Mouse (Mus musculus) WW6 (cell line): ENCODE measurements around the gene Lactb.
"Not testable (repeated sequence)": the region's sequence is repeated elsewhere in the genome, so short reads cannot be mapped to it uniquely, and the experiment has no call there.

Source experiments
- DNase-seq: peaks from one replicate; pipeline ENCODE4 v3.0.0-alpha.2; 2013; ENCODE audit warnings: low read depth, low spot score

The Lactb gene

DNA sequence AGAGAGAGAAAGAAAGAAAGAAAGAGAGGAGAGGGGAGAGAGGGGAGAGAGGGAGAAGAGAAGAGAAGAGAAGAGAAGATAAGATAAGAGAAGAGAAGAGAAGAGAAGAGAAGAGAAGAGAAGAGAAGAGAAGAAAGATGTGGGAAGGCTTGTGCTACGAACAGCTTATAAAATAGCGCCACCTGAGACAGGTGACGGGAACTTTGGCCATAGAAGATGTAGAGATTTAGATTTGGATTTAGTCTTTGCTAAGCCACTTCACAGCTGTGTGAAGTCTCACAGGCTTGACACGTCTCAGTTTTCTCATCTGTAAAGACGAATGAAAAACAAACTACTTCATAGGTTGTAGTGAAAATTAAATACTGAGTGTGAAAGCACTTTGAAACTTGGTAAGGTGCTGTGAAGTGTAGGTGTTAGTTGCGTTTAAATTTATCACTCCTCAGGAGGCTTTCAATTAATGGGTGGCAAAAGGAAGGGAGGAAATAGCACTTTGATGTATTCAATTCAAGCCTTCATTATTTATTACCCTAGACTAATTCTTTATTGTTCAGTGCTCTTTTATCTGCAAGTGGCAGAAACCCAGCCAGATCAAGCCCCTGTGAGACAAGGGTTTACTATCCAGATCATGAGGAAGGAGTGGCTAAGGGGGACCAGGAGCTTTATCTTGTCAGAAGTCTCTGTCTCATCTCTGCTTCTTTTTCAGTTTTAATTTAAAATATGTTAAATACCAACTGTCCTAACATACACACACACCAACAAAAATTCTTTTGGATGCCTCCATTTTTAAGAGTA is 54.6 kb downstream of the Lactb start:
- DNase-seq: no peak

DNA sequence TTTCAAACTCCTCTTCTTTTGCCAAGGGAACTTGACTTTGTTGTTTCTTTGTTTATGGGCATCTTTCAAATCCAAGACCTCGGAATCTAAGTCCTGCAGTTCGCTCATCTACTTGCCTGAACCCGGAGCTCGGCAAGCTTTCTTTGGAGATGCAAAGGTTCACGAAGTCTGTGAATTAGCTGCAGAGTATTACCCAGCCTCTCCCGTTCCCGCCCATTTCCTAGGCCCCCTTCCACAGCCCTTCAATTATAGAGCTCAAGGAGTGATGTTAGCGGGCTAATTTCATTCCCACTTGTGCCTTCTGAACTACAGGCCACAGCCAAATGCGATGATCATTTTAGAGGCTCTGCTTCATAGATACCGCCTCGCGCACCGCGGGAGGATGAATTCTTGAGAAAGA is 55.3 kb downstream of the Lactb start:
- DNase-seq: no peak

DNA sequence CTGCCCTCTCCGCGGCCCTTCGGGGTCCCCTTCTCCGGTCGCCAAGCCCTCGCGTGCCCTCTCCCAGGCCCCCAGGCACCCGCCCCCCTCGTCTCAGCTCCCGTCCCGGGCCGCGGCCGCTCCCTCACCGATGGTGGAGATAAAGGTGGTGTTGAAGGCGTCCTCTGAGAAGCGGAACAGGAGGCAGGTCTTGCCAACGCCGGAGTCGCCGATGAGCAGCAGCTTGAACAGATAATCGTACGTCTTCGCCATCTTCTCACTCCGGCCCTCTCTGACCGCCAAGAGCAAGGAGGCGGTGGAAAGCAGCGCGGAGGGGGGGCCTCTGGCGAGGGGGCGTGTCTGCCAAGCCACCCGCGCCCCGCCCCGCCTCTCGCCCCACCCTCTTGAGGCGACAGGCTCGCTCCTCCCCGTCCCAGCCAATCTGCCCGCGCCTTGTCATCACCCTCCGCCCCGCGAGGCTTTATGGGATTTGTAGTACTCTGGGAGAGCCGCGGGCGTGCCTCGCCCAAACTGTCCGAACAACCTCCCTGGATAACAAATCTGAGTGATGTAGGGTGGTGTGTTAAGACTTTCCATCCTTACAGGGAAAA is 55.8 kb downstream of the Lactb start, which contains the start of gene Rab8b:
Gene Rab8b (minus strand): TSS at position 306 of the 590 bp plus-strand sequence.
- DNase-seq: peak; percentile 80

DNA sequence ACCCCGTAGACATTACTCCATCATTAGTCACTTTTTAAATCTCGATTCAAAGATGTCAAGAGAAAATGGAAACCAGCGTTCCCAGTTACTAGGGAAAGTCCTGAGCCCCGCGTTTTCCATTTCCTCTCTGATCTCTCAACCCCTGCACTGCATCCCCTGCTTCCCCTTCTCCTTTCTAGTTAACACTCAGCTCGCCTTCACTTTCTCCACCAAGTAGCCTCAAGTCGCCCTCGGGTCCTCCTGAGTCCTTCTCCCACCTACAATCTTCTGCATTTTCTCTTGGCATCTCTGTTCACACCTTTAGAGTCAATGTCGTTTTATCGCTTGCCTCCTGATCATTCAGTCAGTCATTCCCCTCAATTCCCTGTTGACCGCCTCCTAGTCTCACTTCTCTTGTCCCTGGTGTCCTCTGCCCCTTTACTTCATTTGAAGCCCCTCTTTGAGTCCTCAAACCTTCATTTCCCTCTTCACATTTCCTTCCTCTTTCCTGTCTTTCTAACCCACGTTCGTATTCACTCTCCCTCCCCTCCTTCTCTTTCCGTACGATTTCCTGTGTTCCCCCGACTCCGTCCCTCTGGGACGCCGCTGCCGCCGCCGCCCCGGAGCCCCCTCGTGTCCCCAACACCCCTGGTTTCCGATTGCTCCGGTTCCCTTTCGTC is 56.5 kb downstream of the Lactb start:
- DNase-seq: no peak

DNA sequence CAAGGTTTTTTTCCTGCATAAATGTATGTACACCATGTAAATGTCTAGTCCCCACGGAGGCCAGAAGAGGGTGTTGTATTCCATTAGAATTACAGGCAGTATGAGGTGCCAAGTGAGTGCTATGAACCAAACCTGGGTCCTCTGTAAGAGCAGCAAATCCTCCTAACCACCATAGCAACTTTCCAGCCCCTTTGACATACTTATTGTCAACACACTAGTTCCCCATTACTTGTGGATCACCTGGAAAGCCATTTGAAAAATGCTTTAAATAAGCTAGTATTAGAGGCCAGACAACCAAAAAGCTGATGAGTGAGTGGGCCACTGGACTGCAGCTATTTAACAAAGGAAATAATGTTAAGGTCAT is 57.4 kb downstream of the Lactb start:
- no peak for DNase-seq

DNA sequence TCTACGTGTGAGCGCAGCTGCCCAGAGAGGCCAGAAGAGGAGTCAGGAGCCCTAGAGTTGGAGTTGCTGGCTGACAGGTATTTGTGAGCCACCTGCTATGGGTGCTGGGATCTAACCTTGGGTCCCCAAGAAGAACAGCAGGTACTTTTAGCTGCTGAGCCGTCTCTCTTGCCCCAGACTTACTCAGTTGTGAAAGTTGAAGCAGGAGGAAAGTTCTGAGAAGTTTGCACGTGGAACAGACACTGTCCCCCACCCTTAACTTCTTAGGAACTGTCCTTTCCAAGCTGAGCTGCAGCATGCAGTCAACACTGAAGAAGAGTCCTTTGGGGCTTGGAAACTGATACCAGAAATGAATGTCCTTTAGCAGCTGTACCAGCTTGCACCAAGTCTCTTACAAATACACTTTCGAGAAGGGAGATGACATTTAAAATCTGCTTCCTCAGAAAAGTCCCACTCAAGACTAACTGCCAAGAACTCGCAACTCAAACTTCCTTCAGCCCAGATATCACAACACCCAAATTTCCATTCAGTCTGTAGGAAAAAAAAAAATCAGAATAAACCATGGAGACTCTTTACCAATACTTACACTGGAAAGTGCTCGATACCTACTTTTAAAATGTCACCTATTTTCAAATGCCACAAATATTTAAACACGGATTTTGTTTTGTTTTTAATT is 57.9 kb downstream of the Lactb start:
- DNase-seq: no peak

DNA sequence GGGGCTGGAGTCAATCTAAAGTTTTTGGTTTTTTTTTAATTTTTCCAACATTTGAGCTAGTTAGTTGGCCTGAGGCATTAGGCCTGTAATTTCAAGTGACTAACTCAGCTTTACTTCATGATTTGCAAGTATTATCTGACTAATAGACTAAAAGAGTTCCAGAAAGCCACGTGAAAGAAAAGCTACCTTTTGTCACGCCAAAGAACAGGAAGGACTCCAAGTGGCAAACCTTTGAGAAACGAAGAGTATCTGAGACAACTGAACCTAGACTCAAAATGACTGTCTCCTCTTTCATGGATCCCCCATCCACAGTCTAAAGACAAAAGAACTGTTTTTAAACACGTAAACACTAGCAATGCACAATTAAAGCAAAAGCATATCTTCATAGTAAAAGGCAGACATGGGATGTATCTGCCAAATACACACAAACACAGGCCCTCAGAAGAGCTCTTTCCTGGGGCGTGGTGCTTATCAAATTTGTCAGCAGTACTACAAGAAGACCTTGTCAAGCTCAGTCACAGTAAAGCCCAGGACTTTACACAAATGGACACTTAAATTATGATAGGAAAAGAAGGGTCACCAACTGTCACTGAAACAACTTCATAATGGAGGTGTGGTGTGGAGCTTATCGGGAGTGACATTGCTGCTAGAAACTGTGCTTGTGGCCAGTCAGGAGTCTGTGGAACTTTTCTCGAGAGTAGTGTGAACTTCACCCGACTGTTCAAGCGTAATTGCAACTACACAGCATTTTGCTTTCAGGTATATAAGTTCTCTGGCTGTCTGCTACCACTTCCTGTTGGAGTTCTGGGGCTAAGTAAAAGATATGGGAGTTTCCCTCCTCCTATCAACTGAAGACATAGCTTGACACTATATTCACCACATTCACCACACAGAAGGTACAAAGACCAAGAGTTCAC is 59.2 kb downstream of the Lactb start:
- DNase-seq: no peak

DNA sequence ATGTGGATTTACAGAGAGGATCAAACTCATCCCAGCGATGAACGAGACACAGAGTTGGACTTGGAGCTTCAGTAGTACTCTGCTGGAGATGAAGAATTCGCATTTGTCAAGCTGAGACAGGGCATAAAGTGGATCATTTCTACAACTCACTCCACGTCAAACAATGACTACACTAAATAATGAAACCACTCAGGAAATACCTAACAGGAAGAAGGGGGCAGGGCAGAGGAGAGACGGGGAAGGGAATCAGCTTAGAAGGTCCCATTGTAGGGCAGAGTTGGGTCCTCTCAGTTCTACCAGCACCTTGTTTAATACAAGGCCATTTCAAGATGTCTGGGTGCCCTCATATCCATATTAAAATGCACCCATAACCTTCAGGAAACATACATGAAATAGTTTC is 59.9 kb downstream of the Lactb start:
- DNase-seq: no peak

DNA sequence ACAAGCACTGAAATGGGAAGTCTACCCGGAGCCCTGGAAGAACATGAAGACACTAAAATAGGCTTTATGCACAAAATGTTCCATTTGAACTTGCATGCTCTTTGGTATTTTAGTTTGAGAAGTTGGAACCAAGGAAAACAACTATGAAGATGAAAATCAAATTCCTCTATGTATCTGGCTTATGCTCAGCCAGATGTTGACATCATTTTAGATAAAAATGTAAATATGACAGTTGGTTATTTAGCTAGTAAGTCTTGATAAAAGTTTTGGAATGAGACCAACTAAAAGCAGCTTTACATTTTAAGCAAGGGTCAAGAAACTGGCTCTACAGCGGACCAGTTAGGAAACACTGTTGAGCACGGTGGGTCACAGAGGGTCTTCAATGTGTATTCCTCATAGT is 60.7 kb downstream of the Lactb start:
- no peak for DNase-seq

DNA sequence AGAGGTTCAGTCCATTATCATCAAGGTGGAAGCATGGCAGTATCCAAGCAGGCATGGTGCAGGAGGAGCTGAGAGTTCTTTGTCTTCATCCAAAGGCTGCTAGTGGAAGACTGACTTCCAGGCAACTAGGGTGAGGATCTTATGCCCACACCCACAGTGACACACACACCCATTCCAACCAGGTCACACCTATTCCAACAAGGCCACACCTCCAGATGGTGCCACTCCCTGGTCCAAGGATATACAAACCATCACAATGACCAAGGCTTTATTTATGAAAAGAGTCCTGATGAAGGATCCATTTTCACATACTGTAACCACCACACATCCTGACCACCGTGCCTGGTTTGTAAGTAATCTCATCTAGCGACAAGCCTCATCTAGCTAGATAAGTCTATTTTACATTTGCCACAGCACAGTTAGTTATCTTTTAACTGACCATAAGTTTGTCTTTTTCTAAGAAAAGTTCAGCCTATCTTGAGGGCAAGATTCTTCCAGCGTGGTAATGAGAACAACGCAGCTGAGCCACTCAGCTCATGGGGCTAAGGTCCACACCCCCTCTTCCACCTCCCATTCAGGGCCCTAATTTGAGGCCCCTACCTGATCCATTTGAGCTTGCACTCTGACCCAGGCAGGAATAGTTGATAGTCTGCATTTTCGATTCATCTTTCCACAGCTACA is 61.9 kb downstream of the Lactb start:
- not testable (repeated sequence) for DNase-seq

DNA sequence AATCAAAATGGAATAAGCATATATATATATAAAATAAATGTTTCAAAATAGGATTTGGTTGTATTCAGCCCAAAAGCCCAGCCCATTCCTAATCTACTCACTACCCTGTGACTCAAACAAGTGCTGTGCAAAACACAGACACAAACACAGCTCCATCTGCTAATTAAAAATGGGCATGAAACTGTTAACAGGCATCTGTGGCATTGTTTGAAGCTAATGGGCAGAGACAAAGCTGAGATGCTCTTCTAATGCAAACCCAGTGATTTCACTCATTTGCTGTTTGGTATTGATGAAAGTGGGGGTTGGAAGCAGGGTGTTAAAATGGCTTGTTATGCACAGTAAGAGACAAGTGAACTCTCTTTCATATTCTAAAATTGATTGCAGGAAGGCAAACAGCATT is 63.0 kb downstream of the Lactb start:
- DNase-seq: no peak

DNA sequence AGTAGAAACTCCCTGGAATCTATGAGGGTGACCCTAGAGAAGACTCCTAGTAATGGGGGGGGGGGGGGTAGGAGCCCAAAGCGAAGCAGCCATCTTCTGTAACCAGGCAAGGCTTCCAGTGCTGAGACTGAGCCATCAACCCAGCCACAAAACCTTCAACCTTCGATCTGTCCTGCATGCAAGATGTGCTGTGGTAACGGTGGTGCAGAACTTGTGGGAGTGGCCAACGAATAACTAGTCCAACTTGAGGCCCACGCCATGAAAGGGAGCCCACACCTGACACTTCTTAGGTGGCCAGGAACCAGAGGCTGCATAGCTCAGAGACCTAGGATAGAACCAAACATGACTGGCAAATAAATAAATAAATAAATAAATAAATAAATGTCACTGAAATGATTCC is 64.6 kb downstream of the Lactb start:
- DNase-seq: no peak

DNA sequence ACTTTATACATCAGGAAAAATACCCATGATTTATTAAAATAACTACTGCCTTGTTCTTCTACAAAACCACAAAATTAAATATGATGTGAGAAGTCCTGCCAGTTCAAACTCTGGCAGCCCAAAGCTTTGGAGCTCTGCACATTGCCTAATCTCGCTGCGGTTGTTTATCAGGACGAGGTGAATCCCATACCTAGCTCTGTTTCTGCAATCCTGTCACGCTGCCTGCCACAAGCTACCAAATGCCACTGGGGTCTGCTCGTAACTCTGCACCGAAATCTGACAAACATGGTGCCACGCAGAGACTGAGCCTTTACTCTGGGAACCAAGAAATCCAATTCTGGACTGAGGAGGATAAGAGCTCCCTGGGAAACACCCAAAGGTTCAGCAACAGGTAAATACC is 65.4 kb downstream of the Lactb start:
- no peak for DNase-seq

DNA sequence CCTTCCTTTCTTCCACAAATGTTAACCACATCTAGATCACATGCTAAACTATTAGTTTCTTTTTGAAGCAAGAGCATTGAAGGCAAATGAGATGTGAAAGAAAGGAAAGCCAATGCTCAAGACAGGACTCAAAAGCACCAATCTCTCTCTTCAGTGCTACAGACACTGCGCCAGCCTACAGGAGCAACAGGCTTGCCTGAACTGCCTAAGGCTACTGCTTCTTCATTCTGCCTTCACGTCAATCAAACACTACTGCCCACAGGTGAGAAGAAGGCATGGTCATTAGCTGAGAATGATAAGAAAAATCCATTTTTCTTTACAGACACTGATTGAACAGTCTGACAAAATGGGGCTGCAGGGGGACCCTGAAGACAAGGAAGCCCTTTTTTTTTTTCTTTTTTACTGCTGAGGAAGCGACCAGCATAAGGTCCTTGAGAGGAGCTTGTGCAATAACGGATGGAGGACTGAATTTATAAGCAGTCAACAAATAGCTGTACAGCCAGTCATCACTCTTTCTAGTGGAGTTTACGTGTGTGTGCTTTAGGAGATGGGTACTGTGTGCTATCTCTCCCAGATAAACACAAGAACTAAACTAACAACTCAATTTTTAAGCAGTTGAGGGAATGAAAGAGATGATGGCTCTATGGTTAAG is 67.4 kb downstream of the Lactb start:
- DNase-seq: no peak

DNA sequence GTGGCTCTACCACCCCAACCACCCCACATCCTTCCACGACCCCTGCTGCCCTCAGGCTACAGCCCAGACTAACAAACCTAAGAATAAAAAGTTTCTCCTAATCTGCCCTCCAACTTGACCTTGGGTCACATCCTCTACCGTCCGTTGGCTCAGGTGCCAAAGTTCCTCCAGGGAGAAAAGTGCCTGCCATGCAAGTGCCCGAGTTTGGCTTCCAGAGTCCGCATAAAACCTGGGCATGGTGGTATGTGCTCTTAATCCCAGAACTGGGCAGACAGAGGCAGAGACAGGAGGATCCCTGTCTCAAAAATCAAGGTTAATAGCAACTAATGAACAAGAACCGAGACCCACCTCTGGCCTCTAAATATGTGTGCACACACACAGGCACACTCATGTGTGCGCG is 68.2 kb downstream of the Lactb start:
- no peak for DNase-seq

DNA sequence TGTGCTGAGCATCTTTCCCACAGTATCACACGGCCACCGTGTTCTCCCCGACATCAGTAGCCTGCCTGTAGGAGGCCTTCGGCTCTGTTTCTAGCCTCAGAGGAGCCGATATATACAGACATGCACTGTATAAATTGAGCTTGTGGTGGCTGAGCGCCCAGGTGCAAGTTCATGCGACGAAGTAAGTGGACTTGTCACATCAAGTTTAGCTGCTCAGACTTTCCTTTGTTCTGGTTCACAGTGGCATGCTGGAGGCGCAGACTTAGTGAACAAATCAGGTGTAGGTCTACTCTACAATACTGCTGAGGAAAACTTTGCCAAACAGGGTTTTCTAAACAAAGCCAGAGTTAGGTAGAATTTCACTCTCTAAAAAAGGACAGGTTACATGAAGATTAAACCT is 69.3 kb downstream of the Lactb start:
- no peak for DNase-seq
